Mouse (Mus musculus): Measurements from ENCODE around the gene Etnk1.
"Not testable (repeated sequence)": the region's sequence is repeated elsewhere in the genome, so short reads cannot be mapped to it uniquely, and the experiment has no call there.

The Etnk1 gene

DNA sequence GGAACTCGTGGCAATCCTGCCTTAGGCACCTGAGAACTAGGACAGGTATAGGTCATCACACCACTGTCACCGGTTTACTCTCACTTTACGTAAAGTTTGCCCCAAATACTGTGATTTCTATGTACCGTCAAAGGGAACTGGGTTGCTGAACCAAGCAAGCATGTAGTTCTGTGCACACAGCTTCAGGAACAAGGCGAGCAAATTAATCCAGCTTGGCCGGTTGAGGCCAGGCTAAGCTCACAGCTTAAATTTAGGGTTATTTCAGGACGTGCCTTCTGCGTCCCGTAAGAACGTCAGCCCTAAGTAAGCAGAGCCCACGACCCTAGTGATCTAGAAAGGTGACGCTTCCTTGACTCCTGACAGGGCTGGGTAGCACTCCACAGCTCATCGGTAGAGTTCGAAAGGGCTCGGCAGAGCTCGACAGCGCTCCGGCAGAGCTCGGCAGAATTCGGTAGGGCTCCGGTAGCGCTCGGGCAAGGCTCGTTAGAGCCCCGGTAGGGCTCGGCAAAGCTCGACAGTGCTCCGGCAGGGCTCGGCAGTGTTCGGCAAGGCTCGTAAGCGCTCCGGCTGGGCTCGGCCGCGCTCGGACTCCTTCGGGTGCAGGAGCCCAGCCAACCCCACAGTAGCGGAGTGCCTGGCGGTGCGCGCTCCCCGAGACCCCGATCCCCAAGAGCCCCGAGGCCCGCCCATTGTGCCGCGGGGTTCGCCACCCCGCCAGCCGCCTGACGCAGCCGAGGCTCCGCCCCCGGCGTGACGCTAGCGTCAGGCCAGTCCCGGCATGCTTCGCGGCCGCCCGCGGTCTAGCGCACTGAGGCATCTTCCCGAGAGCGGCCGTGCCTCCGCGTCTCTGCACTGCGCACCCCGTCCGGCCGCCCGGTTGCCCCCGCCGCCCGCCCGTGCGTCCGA is at the start of gene Etnk1:
Gene Etnk1, plus strand, starts transcription at position 770 of the 906 bp plus-strand sequence.
- DNase-seq: peak; percentile 94

DNA sequence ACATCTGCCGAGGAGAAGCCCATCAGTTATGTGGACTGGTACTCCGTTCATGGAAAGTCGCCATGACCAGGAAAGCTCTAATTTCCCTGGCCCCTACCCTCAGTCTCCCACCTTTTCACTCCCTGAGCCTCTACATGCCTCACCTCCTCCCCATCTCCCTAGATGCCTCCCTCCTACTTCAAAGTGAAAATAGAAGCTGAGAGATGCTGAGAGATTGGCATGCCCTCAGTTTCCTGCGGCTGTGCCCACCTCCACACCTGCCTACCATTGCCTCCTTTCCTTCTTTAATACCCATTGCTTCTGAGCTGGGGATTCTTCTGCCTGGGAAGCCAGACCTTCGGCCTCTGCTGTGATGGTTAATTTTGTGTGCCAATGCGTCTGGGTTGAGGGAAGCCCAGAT is 47.7 kb upstream of the Etnk1 start:
- DNase-seq: no peak

DNA sequence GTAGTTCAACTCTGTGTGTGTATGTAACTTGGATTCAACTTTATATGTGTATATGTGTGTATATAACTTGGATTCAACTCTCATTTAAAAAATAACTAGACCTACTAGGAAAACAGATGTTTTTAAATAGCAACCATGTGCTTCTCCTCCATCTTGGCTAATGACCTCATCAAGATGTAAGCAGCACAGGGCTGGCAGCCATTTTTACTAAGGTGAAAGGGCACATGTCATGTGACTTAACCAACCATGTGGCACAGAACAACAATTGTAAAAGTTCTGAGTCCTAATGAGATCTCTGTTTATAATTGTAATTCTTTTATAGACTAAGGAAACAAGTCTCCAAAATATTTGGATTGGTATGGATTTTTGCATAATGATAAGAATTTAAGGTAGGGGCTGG is 41.3 kb upstream of the Etnk1 start:
- no peak for DNase-seq

DNA sequence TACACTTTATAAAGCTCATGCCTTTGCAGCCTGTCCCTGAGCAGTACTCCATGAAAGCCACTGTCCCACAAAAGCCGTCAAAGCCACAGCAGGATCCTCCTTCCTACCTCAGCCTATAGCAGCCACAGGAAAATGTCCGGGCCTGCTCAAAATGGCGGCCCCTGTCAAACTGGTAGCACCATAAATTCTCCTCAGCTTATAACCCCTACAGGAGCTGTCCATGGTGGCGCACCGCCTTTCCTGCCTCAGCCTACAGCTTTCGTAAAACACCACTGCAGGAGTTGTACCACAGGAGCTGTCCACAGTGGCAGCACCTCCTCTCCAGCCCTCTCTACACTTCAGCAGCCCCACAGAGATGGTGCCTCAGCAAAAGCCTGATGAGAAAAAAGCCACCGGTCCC is 37.6 kb upstream of the Etnk1 start:
- DNase-seq: no peak

DNA sequence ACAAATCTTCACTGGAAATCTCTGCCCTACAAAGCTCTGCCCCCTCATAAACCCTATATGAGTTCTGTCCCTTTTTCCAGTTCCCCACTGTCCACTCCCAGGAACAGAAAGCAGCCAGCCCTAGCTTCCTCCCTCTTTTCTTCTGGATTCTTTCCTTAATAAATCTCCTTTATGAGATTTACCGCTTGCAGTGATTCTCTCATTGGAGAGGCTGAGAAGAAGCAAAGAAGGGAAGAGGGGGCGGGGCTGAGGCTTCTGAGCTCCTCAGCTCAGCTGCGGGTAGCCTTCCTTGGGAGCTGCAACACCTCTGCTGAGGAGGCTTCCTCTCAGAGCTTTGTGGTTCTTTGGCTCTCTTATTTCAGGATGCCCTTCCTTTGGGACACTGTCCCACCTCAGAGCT is 37.1 kb upstream of the Etnk1 start:
- DNase-seq: no peak

DNA sequence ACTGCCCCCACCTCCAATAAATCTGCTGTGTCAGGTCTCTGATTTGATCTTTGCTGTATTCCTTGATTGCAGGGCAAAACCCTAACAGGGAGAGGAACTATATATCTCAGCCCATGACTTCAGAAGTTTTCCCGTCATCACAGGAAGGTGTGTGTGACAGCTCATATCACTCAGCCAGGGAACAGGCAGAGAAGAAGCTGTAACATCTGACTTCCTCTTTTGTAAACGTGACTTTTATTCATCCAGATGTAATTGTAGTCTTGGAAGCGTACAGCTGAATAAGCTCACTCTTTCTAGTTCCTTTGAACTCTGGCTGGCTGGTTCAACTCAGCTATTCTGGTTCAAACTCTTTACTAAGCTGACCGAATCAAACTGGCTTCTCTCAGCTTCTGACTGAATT is 36.6 kb upstream of the Etnk1 start:
- DNase-seq: no peak

DNA sequence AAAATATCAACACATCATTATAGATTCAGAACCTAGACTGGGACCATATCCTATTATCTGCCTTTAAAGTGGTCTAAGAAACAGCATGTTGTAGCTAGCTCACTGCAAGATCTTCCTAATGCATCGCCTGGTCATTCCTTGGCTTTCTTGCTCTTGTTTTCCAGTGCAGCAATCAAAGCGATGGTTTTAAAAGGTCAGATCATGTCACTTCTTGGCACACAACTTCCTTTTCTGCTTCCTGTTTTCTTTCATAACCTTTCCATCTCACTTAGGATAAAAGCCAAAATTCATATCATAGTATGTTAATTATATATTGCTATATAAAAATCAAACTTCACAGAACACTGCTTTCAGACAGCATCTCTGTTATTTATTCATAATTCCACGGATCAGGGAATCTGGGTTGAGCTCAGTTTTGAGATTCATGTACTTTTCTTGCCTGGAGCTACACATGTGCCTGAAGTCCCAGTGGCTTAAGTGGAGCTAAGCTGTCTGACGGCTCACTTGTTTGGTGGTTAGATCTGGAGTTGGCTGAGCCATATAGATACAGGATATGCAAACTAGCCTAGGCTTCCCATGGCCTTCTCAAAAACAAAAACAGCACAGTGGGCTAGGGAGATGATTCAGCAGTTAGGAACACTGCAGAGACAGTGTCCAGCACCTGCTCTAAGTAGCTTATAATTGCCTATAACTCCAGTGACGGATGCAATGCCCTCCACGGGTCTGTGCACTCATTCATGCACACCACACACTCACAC is 34.9 kb upstream of the Etnk1 start:
- DNase-seq: no peak

DNA sequence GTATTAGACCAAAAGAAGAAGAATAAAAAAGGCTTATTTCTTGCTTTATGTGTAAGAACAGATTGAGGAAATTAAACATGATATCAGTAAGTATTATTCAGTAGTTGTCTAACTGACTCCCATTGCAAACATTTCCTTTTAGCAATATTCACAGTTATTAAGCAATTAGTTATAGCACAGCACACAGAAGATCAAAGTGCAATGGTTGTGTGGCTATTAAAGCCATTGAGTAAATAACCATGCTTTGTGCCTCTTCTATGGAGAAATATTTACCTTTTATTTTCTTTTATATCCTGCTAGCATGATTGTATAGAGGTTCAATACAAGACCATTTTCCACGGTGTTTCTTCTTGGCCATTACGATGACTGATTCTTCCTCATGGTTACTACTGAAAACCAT is 33.9 kb upstream of the Etnk1 start:
- DNase-seq: no peak

DNA sequence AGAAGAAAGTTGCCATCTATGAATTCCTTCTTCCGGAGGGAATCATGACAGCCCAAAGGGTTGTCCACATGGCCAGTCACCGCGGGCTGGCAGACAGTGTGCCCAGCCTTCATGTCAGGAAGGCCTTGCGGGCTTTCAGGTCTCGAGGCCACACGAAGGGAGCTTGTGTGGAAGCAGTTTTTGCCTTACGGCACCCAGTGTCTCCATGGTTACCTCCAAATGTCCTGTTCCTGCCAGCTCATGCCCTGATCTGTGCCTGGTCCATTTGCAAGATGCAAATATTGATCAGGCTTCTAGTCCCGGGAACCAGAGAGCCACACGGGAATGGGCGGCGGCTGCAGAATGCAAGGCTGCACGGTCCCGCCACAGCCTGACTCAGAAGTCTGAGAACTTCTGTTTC is 31.9 kb upstream of the Etnk1 start:
- no peak for DNase-seq

DNA sequence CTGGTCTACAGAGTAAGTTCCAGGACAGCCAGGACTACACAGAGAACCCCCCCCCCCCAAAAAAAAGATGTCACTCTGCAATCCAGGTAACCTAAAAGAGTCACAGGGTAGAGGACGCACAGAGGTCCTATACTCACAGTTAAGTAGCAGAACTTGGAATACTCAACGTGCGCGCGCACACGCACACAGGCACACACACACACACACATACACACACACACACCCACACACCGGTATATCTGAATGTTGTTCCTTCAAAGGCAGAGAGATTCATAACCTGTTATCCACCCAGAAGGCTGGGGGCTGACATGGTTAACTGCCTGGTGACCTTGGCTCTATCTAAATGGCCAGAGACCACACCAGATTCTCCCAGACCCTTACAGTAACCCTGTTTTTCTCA is 30.3 kb upstream of the Etnk1 start:
- DNase-seq: no peak

DNA sequence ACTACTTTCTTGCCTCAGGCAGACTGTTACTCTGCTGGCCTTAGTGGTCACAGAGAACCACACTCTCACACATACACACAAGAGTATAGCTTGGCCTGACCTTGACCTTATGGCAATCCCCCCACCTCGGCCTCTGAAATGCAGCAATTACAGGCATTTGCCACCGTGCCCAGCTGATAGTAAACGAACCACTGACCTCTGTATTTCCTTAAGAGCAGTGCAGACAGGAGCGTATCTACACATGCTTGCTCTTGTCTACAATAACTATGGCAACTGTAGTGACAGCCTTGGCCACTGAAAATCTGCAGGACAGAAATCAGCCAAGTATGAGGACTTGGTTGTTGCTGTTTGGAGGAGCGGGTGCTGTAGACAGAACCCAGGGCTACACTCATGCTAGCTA is 29.7 kb upstream of the Etnk1 start:
- DNase-seq: no peak

DNA sequence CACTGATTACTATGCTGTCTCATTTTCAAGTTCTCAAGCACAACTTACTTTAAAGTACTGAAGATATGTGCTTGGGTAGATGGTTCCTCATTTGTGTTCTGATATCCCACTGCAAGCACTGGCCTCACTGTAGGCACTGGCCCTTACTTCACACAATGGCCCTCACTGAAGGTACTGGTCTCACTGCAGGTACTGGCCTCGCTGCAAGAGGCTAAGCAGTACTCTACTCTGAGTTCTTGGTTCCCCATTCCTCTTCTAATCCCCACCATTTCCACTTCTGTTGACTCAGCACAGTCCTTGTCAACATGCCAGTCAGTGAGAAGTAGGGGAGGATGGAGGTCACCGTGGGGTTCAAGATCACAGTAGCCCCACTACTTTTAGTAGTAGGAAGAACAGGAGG is 27.6 kb upstream of the Etnk1 start:
- DNase-seq: no peak

DNA sequence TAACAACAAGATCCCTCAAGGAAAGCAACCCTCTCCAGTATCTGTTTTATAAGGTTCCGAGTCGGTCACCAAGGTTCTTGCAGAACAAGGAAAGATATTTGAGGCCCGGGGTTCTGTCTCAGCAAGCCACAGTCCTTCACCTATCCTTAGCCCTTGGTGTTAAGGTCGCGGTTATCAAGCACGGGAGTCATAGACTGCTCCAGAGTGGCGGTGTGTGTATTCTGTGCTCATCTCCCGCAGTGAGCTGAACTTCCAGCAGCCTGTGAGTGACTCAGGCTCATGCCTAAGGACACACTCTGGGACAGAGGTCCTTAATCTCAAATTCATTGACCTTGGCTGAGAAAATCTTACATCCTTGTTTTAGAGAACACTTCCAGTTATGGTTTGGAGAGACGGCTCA is 26.1 kb upstream of the Etnk1 start:
- DNase-seq: no peak

DNA sequence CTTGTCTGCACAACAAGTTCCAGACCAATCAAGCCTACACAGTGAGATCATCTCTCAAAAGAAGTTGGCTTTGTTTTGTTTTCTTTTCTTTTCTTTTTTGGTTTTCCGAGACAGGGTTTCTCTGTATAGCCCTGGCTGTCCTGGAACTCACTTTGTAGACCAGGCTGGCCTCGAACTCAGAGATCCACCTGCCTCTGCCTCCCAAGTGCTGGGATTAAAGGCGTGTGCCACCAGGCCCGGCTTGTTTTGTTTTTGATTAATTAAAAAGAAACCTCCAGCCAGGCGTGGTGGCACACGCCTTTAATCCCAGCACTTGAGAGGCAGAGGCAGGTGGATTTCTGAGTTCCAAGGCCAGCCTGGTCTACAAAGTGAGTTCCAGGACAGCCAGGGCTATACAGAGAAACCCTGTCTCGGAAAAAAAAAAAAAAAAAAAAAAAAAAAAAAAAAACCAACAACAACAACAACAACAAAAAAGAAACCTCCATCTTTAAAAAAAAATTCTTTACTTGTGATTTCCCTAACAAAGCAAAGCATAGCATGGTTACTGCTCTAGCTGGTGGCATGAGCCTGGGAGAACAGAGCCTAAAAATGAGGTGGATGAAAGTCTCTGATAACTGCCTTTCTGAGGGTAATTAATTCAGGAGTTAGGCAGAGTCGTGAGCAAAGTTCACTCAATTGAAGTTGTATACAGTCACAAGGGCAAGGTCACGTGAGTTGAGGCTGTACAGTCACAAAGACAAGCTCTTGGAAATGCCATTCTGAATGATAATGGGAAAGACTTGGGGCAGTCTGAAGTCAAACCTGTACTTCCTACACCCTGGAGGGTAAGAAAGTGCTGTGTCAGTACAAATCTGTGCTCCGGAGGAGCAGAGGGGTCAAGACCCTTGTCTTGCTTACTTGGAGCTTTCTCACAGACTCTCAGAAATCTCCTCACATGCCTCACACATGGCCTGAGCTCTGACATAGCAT is 25.1 kb upstream of the Etnk1 start:
- not testable (repeated sequence) for DNase-seq

DNA sequence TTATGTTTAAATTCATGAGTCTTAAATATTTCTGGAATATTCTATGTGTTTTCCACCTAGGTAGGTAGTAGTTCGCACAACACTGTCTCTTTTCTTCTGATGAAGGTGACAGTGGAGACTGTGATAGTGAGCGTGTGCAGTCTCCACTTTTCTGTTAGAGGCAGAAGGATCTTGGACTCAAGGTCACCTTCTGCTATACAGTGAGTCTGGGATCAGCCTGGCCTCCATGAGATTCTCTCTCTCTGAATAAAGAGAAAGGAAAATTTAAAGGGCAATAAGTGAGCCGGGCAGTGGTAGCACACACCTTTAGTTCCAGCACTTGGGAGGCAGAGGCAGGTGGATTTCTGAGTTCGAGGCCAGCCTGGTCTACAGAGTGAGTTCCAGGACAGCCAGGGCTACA is 24.2 kb upstream of the Etnk1 start:
- no peak for DNase-seq

DNA sequence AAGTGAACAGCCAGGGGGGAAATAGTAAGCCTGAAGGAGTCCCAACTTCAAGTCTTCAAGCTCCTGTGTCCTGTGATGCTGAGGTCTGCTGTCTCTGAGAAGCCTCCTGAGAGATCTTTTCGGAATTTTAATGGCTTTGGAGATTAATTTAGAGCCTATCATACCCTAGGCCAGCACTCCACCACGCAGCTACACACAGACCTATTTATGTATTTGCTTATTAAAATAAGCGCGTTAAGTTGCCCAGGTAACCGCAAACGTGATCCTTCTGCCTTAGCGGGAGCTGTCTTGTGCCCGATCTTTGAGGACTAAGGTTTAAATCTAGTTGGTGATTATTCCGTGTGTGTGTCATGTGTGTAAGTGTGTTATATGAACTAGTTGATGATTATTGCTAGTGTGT is 23.7 kb upstream of the Etnk1 start:
- no peak for DNase-seq

DNA sequence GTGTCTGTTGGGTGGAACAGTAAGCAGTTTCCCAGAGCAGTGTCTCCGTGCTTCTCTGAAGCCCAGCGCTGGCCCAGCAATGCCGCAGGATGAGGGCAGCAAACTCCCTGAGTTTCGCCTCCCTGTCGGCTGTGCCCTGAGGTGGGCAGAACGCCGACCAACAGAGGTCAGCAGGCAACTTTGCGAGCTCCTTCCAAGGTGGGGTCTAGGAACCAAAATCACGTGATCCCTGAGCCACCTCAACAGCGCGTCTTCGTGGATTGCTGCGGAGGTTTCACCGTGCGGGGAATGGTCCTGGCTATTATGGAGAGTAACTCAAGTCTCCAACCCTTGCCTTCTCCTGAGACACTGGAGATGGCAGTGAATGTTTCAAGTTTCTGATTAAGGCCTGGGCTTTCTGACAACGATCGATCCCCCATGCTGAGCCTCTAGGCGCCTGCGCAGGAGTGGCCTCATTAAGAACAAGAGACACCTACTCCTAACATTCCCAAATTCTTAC is 23.2 kb upstream of the Etnk1 start:
- no peak for DNase-seq

DNA sequence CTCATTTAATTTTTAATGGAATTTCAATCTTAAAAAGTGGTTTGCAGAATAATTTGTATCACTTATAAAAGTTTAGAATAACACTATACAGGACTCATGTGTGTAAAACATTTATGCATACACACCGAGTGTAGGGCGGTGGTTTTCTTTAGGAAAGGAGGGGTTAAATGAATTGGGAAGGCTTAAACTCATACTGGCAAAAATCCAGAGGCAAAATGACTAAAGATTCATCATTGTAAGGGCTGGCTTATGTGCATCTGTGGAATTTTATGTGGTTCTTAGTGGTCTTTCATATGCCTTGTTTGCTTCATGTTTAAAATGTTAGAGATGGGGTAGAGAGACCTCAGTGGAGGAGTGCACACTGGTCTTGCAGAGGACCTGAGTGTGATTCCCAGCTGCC is 22.5 kb upstream of the Etnk1 start:
- no peak for DNase-seq

DNA sequence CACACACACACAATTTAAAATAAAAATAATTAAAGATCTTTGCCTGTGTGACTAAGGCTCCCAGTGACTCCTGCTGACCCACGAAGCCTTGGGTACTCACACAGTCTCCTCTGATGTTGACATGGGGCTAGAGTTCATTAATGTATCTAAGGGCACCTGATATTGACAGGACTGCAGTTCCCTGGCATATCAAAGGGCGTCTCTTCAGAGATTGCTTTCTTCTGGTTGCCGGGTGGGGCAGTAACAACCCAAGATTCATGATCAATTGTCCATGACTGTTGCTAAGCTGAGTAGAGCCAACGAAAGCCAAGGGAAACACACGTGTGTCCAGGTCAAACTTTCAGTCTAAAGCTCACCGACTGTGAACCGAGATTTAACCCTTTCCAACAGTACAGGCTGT is 22.0 kb upstream of the Etnk1 start:
- DNase-seq: no peak

DNA sequence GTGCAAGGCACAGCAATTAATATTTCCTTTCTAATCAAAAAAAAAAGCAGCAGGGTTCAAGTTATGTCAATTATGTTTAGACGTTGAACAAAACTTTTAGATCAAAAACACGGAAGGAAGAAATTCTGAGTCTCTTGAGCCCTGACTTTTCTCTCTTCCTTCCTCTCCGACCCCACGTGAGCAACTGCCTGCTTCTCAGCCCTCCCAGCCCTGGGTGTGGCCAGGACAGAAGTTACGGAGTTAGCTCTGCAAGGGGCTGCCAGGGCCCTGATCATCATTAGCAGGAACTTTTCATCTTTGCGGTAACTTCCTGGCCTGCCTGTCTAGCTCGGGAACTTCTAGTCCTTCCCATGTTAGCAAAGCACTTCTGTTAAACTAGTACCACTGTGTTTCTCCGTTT is 20.3 kb upstream of the Etnk1 start:
- peak; percentile 31 for DNase-seq

DNA sequence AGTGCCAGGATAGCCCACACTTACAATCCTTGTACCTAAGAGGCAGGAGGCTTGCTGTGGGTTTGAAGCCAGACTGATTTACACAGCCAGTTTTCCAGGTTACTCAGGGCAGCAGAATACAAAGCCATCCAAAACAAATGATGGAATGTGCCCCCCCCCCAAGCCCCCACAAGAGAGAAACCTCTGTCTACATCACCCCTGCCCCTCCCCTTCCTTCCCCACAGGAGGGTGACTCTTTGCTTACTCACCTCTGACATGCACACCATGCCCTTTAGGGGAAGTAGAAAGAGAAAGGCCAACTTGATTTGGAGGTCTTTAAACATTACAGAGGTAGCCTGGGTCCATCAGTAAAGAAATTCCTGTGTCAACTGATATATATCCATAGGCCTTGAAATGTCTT is 18.2 kb upstream of the Etnk1 start:
- DNase-seq: no peak

DNA sequence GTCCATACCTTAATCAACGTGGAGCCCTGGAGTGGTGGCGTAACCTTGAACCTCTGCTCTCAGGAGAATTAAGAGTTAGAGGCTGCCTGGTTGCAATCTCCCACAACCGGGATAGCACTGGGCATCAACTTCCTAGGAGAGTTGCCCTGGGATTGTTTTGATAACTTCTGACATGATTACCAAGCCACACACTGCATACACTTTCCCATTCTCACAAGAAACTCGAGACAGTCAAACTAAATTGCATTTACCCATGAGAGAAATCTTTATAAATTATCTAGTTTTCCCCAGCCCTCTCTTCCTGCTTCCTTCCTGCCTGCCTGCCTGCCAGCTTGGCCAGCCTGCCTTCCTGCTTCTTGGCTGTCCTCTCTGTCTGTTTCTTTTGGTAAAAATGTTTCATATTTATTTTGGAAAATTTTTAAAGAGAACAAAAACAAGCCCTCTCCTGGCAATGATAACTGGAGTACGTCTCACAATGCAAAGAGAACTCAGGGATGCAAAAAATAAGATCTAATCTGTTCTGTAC is 17.2 kb upstream of the Etnk1 start:
- no peak for DNase-seq
